Mouse (Mus musculus): ENCODE results near the gene Acap2. TPM values are rescaled to one million over a fixed set of nuclear protein-coding genes. Genes with fewer than 3 reads are reported as not detected.

The Acap2 gene
- polyA plus RNA-seq, 2 experiments, result 24.8 to 24.9 TPM

- peaks cover 22% of the 10 kb centered on the region for H3K4me1 ChIP-seq (ENCODE audit: control insufficient read depth, insufficient read depth, low read length)
- WGBS, result 23% methylated on average over 3 of the region's 3 CpGs
- peak overlapping the region; percentile 7; the same call in 1 of the 2 replicates for H3K4me3 ChIP-seq (replicated peaks; ENCODE audit: low read length)
- ATAC-seq (ENCODE audit: low FRiP score, low read depth) (no peak), DNase-seq (ENCODE audit: low spot score) (no peak)
- no peaks in the 10 kb centered on the region for H3K27me3 ChIP-seq (ENCODE audit: control insufficient read depth, insufficient read depth, low read length)
- H3K9me3 ChIP-seq (ENCODE audit: control insufficient read depth, low read length), result no peaks in the 10 kb centered on the region
- H3K27ac ChIP-seq (replicated peaks; ENCODE audit: low read depth, low read length), result no peak overlapping the region
- peak overlapping the region; percentile 55; the same call in 1 of the 2 replicates for H3K4me2 ChIP-seq (replicated peaks; ENCODE audit: low read depth, low read length, severe bottlenecking)
- H3K9ac ChIP-seq (ENCODE audit: low read depth, low read length, severe bottlenecking), result no peak overlapping the region
- TF ChIP-seq POLR2A (IDR thresholded peaks at IDR 0.05; ENCODE audit: borderline replicate concordance, extremely low read depth, insufficient read depth, insufficient read length), result no peak
- no peaks in the 10 kb centered on the region for H3K36me3 ChIP-seq (ENCODE audit: control insufficient read depth, insufficient read depth, low read length)
These were observed 33.3 kb upstream of the Acap2 start for GRCm38 (mm10) chr16:31234356-31234755.

- Histone ChIP-seq H3K9me3 (ENCODE audit: control insufficient read depth, low read length) (no peaks in the 10 kb centered on the region), H3K9ac (ENCODE audit: low read depth, low read length, severe bottlenecking) (no peak overlapping the region), H3K4me3 (replicated peaks; ENCODE audit: low read length) (peak overlapping the region; percentile 7; the same call in 1 of the 2 replicates), H3K4me1 (ENCODE audit: control insufficient read depth, insufficient read depth, low read length) (peaks cover 22% of the 10 kb centered on the region), H3K27me3 (ENCODE audit: control insufficient read depth, insufficient read depth, low read length) (no peaks in the 10 kb centered on the region), H3K4me2 (replicated peaks; ENCODE audit: low read depth, low read length, severe bottlenecking) (peak overlapping the region; percentile 55), H3K36me3 (ENCODE audit: control insufficient read depth, insufficient read depth, low read length) (no peaks in the 10 kb centered on the region), H3K27ac (replicated peaks; ENCODE audit: low read depth, low read length) (no peak overlapping the region)
- DNase-seq (ENCODE audit: low spot score) (peak; percentile 36), ATAC-seq (ENCODE audit: low FRiP score, low read depth) (no peak)
- TF ChIP-seq POLR2A (IDR thresholded peaks at IDR 0.05; ENCODE audit: borderline replicate concordance, extremely low read depth, insufficient read depth, insufficient read length), result no peak
- 7% methylated on average over 20 of the region's 20 CpGs for WGBS
These were observed 32.7 kb upstream of the Acap2 start for GRCm38 (mm10) chr16:31233541-31234339.

- no peak overlapping the region for H3K4me3 ChIP-seq (replicated peaks; ENCODE audit: low read length)
- DNase-seq (ENCODE audit: low spot score), result no peak
These were observed 32.1 kb upstream of the Acap2 start for GRCm38 (mm10) chr16:31233167-31233498.

GRCm38 (mm10) chr16:31232491-31233166 is 31.6 kb upstream of the Acap2 start:
- no peak for ATAC-seq (ENCODE audit: low FRiP score, low read depth)
- peaks cover 22% of the 10 kb centered on the region for H3K4me1 ChIP-seq (ENCODE audit: control insufficient read depth, insufficient read depth, low read length)
- H3K27ac ChIP-seq (replicated peaks; ENCODE audit: low read depth, low read length), result no peak overlapping the region
- no peaks in the 10 kb centered on the region for H3K9me3 ChIP-seq (ENCODE audit: control insufficient read depth, low read length)
- no peak overlapping the region for H3K4me2 ChIP-seq (replicated peaks; ENCODE audit: low read depth, low read length, severe bottlenecking)
- WGBS, result 61% methylated on average over 5 of the region's 5 CpGs
- H3K36me3 ChIP-seq (ENCODE audit: control insufficient read depth, insufficient read depth, low read length), result no peaks in the 10 kb centered on the region
- DNase-seq (ENCODE audit: low spot score), result no peak
- no peak overlapping the region for H3K4me3 ChIP-seq (replicated peaks; ENCODE audit: low read length)
- TF ChIP-seq POLR2A (IDR thresholded peaks at IDR 0.05; ENCODE audit: borderline replicate concordance, extremely low read depth, insufficient read depth, insufficient read length), result no peak
- no peak overlapping the region for H3K9ac ChIP-seq (ENCODE audit: low read depth, low read length, severe bottlenecking)
- no peaks in the 10 kb centered on the region for H3K27me3 ChIP-seq (ENCODE audit: control insufficient read depth, insufficient read depth, low read length)

More at GRCm38 (mm10) chr16:31233167-31233498, 32.1 kb upstream of the Acap2 start:
- no peak for ATAC-seq (ENCODE audit: low FRiP score, low read depth)
- H3K27ac ChIP-seq (replicated peaks; ENCODE audit: low read depth, low read length), result no peak overlapping the region
- H3K4me1 ChIP-seq (ENCODE audit: control insufficient read depth, insufficient read depth, low read length), result peaks cover 22% of the 10 kb centered on the region
- H3K4me2 ChIP-seq (replicated peaks; ENCODE audit: low read depth, low read length, severe bottlenecking), result peak overlapping the region; percentile 55
- TF ChIP-seq POLR2A (IDR thresholded peaks at IDR 0.05; ENCODE audit: borderline replicate concordance, extremely low read depth, insufficient read depth, insufficient read length), result no peak
- no peaks in the 10 kb centered on the region for H3K36me3 ChIP-seq (ENCODE audit: control insufficient read depth, insufficient read depth, low read length)
- 10% methylated on average over 4 of the region's 4 CpGs for WGBS
- no peaks in the 10 kb centered on the region for H3K27me3 ChIP-seq (ENCODE audit: control insufficient read depth, insufficient read depth, low read length)
- no peak overlapping the region for H3K9ac ChIP-seq (ENCODE audit: low read depth, low read length, severe bottlenecking)
- H3K9me3 ChIP-seq (ENCODE audit: control insufficient read depth, low read length), result no peaks in the 10 kb centered on the region

- H3K4me1 ChIP-seq (ENCODE audit: control insufficient read depth, insufficient read depth, low read length), result peaks cover 22% of the 10 kb centered on the region
- no peaks in the 10 kb centered on the region for H3K27me3 ChIP-seq (ENCODE audit: control insufficient read depth, insufficient read depth, low read length)
- DNase-seq (ENCODE audit: low spot score) (no peak), ATAC-seq (ENCODE audit: low FRiP score, low read depth) (no peak)
- no peak overlapping the region for H3K9ac ChIP-seq (ENCODE audit: low read depth, low read length, severe bottlenecking)
- H3K36me3 ChIP-seq (ENCODE audit: control insufficient read depth, insufficient read depth, low read length), result no peaks in the 10 kb centered on the region
- 37% methylated on average over 5 of the region's 5 CpGs for WGBS
- no peak for TF ChIP-seq POLR2A (IDR thresholded peaks at IDR 0.05; ENCODE audit: borderline replicate concordance, extremely low read depth, insufficient read depth, insufficient read length)
- H3K27ac ChIP-seq (replicated peaks; ENCODE audit: low read depth, low read length), result no peak overlapping the region
- H3K4me3 ChIP-seq (replicated peaks; ENCODE audit: low read length), result no peak overlapping the region
- no peaks in the 10 kb centered on the region for H3K9me3 ChIP-seq (ENCODE audit: control insufficient read depth, low read length)
- H3K4me2 ChIP-seq (replicated peaks; ENCODE audit: low read depth, low read length, severe bottlenecking), result no peak overlapping the region
These were observed 30.5 kb upstream of the Acap2 start for GRCm38 (mm10) chr16:31231591-31231990.

Measured in limb, embryonic 14.5 days (tissue).